Mouse (Mus musculus): ENCODE results near the gene Dmtf1. TPM values are rescaled to one million over a fixed set of nuclear protein-coding genes. Genes with fewer than 3 reads are reported as not detected.
"Not testable (repeated sequence)": the region's sequence is repeated elsewhere in the genome, so short reads cannot be mapped to it uniquely, and the experiment has no call there.

Gene Dmtf1
- 10 to 100 TPM; 46.2 to 47.2 TPM for total RNA-seq (2021)
- long read RNA-seq, transcript Dmtf1-201 (18 exons, 3,806 nt), result major isoform, 8 of 20 reads
- long read RNA-seq, partial matches to known transcripts, result 1 of 20 reads
- long read RNA-seq, other reads (novel, unspliced or antisense), result 6 of 20 reads

GRCm38 (mm10) chr5:9161456-9162041 is at the start of gene Dmtf1:
Dmtf1 (minus strand) TSS chr5:9161776.
- DNase-seq (ENCODE audit: low spot score in 2 of 2), result peak; percentile 86 to 90

DNA sequence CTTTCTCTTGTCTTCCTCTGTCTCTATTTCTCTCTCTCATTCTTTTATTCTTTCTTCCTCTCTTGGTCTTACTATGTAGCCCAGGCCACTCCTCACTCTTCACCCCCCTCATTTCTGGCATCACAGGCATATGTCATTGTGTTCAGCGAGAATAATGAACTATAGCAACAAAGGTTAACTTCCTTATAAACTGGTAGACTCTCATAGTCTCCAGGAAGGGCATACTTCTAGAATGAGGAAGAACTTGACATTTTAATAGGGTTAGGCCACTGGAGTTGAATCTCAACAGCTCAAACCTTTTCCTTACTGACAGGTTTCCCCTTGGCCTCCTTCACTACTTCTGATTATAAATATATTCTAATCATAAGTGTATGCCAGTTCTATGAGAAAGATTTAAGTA is 24.9 kb upstream of the Dmtf1 start:
- DNase-seq (ENCODE audit: low spot score in 2 of 2), result no peak

DNA sequence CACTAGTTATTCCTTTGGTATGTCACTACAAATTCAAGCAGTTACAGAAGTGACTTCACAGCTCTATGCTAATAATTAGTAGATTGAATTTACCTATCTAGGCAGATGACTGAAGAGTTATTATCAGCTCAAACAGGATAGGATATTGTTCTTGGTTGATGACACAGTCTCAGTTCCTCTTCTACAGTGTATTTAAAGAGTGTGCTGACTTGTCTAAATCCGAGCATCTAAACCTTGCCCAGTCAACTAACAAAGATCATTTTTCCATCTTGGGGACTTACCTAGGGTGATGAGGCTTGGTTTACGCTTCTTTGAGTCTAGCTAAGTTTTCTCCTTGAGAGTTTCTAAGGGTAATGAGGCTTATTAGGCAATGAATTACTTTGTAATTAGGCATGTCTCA is 11.7 kb upstream of the Dmtf1 start:
- DNase-seq (ENCODE audit: low spot score in 2 of 2), result no peak

DNA sequence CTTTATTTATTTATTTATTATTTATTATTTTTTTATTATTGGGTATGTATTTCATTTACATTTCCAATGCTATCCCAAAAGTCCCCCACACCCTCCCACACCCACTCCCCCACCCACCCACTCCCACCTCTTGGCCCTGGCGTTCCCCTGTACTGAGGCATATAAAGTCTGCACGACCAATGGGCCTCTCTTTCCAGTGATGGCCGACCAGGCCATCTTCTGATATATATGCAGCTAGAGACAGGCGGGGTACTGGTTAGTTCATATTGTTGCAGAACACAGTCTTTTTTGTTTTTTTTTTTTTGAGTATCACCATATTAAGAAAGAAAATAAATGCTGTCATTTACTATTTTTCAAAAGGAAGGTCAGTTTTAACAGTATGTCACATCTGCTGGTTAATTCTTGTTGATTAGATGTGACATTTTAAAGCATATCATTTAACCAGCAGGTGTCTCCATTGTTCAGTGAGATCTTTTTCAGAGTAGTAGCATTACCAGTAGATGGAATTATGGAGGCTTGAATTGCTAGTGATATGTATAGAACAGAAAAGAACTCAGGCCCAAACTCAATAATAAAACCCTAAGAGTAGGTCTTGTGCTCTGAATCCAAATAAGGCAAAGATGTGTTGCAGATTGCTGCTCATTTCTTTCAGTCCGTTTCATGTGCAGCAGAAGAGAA is 7.9 kb upstream of the Dmtf1 start:
- not testable (repeated sequence) for DNase-seq (ENCODE audit: low spot score in 2 of 2)

- DNase-seq (ENCODE audit: low spot score in 2 of 2), result no peak
Observed at GRCm38 (mm10) chr5:9166366-9166765, 4.8 kb upstream of the Dmtf1 start.

DNA sequence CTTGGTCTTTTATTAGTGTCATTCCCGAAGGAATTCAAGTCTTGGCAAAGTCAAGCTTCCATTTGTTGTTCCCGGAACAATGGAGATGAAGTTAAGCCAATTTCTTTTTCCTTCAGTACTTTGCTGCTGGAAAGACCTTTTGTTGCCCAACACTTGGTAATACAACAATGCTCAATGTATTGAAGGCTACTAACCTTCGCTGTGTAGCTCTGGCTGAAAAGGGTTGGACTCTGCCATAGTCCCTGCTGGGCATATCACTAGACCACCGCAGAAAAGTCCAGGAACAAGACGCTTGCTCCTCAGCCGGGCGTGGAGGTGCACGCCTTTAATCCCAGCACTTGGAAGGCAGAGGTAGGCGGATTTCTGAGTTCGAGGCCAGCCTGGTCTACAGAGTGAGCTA is 3.6 kb upstream of the Dmtf1 start:
- DNase-seq (ENCODE audit: low spot score in 2 of 2), result not testable (repeated sequence)

- DNase-seq (ENCODE audit: low spot score in 2 of 2), result no peak
Observed at GRCm38 (mm10) chr5:9163411-9163810, 1.8 kb upstream of the Dmtf1 start.

GRCm38 (mm10) chr5:9162088-9162487 is 512 bp upstream of the Dmtf1 start:
- peak; percentile 22 to 25 for DNase-seq (ENCODE audit: low spot score in 2 of 2)

DNA sequence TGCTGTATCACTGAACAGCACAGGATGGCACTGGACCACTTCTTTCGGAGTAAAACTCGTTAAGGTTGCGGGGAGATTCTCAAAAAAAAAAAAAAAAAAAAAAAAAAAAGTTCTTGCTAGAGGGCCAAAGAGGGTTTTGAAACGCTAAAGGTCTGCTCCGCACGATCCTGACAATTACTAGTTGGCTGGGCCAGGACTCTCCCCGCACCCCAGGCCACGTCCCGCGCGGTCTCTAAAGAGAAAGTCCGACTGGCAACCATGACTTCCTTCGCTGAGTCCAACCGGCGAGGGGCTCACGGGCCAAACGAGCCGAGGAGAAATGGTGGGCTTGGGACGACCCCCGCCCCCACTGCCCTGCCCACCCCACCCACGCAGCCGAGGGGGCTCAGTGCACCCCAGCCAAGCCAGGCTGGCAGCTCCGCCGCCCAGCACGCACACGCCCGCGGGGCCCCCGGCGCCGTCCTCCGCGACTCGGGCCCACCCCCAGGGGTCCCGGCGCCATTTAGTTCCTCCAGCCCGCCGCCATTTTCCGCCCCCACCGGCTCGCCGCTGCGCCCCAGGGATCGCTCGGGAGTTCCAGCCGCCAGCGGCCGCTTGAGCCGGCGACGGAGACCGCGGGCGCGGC is 633 bp downstream of the Dmtf1 start:
- peak in 1 of 2 experiments; percentile 61 for DNase-seq (ENCODE audit: low spot score in 2 of 2)

- DNase-seq (ENCODE audit: low spot score in 2 of 2), result no peak
Observed at GRCm38 (mm10) chr5:9157336-9157735, 4.2 kb downstream of the Dmtf1 start.

- DNase-seq (ENCODE audit: low spot score in 2 of 2), result no peak
Observed at GRCm38 (mm10) chr5:9156746-9157145, 4.8 kb downstream of the Dmtf1 start.

DNA sequence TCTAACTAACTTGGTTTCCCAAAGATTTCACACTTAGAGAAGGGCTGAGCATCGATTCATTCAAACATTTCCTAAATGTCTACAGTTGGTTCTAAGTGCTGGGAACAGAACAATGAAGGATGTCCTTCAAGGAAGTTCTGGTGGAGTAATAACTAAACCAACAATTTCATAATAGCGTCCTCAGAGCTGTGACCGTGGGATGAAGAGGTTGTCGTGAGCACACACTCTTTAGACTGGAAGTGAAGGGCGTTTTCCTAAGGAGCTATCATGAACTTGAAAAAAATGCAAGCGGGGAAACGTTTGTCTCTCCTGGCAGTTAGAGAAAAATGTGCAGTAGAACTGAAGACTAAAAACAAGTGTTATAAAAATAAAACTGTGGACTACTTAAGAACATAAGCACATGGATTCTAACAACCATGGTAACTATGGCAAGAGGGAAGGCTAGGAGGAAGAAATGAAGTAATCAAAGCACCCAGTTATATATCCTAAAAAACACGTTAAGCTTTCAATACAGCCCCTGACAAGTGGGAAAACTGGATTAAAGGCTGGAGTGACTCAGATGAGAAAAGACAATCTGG is 12.2 kb downstream of the Dmtf1 start:
- DNase-seq (ENCODE audit: low spot score in 2 of 2), result no peak

DNA sequence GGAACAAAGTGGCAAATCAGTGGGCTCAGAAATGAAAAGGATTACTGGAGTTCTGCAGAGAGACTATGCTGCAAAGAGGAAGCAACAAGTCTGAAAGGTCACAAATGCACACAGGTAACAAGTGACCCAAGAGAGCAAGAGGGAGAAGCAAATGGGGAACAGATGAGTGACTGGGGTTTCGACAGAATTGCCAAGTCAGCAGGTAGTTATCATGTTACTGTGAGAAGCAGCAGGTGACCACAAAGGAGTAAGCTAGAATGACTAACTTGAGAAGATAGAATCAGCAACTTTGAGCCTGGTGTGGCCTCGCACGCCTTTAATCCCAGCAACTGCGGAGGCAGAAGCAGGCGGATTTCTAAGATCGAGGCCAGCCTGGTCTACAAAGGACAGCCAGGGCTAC is 19.2 kb downstream of the Dmtf1 start:
- DNase-seq (ENCODE audit: low spot score in 2 of 2), result no peak

- DNase-seq (ENCODE audit: low spot score in 2 of 2), result no peak
Observed at GRCm38 (mm10) chr5:9140724-9141123, 20.9 kb downstream of the Dmtf1 start.

DNA sequence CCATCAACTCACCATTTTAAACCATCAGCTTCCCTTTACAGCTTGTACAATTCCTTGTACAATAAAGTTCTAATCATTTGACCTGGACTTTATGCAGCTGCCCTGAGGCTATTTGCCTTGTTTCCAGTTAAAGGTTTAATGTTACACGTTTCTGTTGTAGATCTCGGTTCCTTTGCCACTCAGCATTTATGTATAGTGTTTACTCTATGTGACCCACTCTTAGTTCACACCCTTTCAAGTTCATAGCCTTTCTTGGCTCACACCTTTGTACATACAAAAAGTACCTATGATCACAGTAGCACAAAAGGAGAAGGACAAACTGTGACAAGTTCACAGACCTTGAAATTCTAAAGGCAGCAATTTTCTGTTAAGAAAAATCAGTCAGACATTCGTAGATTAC is 26.0 kb downstream of the Dmtf1 start:
- DNase-seq (ENCODE audit: low spot score in 2 of 2), result no peak

- no peak for DNase-seq (ENCODE audit: low spot score in 2 of 2)
Observed at GRCm38 (mm10) chr5:9131786-9132185, 29.8 kb downstream of the Dmtf1 start.

GRCm38 (mm10) chr5:9128566-9128965 is 33.0 kb downstream of the Dmtf1 start:
- no peak for DNase-seq (ENCODE audit: low spot score in 2 of 2)

DNA sequence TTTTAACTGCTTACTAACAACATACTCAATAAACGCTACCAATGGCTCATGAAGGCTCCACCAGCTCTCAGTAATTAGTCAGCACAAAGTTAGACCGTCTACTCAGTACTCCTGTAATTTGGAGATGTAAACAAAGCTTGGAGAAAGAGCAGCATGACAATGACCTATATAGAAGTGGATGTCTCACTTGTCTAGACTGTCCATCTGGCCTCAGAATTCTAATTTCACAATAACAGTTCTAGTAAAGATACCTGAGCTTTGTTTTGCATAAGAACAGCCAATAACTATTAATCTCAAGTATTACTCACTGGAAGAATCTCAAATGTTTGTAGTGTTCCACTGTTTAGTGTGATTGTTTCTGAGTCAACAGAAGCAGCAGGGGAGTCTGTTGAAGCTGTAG is 37.4 kb downstream of the Dmtf1 start:
- no peak for DNase-seq (ENCODE audit: low spot score in 2 of 2)

- DNase-seq (ENCODE audit: low spot score in 2 of 2), result no peak
Observed at GRCm38 (mm10) chr5:9114162-9114561, 47.4 kb downstream of the Dmtf1 start.

DNA sequence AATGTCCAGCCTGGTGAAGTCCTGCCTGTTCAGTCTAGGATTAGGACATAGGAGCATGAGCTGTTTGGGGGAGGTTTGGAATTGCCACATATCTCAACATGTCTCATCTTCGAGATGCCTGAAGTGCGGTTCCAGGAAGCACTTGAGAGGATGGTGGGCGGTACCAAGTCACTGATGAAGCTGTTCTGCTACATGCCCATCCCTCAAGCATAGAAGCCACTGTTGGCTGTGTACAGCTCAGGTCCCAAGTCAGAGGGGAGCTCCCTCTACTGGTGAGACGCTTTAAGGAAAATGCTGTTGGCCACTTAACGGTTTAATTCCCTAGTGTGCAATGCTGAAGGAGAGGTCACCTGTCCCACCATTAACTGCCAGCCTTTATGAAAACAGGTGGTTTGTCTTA is 49.8 kb downstream of the Dmtf1 start:
- peak; percentile 49 to 59 for DNase-seq (ENCODE audit: low spot score in 2 of 2)

DNA sequence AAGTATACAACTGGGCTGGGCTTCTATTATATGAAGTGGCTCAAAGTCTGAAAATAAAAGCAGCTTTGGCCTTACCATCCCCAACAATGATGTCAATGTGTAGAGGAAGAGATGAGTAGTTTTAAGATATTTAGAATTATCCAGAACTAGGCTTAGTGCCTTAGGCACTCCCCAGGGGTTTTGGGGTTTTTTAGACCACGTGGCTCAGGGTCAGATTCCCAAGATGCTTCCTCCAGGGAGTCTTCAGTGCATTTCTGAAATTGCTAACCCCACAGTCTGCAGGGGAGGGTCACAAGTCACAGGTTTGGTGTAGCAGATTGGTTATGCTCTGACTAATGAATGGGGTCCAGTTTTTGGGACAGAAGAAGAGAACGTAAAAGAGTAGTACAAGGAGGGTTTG is 50.3 kb downstream of the Dmtf1 start:
- no peak for DNase-seq (ENCODE audit: low spot score in 2 of 2)

DNA sequence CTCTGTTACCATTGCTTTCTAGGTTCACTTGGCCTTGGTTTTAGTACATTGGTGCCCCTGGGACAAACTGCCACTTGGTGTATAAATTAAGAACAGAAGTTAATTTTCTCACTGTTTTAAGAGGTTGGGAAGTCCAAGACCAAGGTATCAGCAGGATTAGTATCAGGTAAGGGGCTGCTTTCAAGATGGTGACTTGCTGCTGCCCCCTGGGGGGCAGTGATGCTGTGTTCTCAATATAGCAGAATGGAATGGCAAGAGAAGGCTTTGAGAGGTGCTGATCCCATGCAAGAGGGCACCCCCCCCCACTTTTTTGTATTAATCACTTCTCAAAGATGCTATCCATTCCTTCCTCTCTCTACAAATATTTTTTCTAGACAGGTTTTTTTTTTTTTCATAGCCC is 52.0 kb downstream of the Dmtf1 start:
- DNase-seq (ENCODE audit: low spot score in 2 of 2), result no peak

All from layer of hippocampus, postnatal 10 days (tissue).